Mouse (Mus musculus) neutrophil, adult 83 days (primary cell): ENCODE measurements around the gene Vmn2r68. TPM values are rescaled to one million over a fixed set of nuclear protein-coding genes. Genes with fewer than 3 reads are reported as not detected.

Experiments used
- total RNA-seq, 2 experiments: library from RNA; stranded (reverse); gene quantifications; one replicate each; pipeline ENCODE4 v1.2.4; 2023

The Vmn2r68 gene
- total RNA-seq, result not detected

GRCm38 (mm10) chr7:85237683-85238082 is at the start of gene Vmn2r68:
TSS of gene Vmn2r68 (minus strand) at chr7:85237783.

Other genes starting within 250 kb of the Vmn2r68 start
- gene Vmn2r66, start 225.5 kb downstream of the Vmn2r68 start, total RNA-seq, result not detected
- gene Vmn2r67, start 81.8 kb downstream of the Vmn2r68 start, total RNA-seq, result not detected
- not detected for gene Vmn2r69, start 178.1 kb upstream of the Vmn2r68 start, total RNA-seq